Mouse (Mus musculus) spleen, adult 12 weeks (tissue): Measurements from ENCODE around the gene Gpr87.

ENCODE experiments used
- DNase-seq: peaks from one replicate; pipeline ENCODE4 v3.0.0; 2022; ENCODE audit warnings: low spot score

The Gpr87 gene

DNA sequence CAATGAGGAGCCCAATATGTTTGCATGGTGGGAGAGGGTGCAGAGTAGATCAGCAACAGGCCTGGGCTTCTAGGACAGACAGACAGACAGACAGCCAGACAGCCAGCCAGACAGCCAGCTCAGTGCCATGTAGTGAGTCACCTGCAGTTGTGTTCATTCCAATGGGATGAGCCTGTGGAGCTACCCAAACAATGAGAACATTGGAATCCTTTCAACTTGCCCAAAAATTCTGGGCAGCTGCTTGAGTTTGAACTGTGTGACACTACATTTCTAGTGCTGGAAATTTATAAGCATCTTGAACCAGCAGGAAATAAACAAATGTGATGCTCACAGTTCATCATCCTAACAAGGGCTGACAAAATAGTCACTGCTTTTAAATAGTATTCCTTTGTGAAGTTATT lies 55.3 kb downstream of the Gpr87 start:
- no peak for DNase-seq

DNA sequence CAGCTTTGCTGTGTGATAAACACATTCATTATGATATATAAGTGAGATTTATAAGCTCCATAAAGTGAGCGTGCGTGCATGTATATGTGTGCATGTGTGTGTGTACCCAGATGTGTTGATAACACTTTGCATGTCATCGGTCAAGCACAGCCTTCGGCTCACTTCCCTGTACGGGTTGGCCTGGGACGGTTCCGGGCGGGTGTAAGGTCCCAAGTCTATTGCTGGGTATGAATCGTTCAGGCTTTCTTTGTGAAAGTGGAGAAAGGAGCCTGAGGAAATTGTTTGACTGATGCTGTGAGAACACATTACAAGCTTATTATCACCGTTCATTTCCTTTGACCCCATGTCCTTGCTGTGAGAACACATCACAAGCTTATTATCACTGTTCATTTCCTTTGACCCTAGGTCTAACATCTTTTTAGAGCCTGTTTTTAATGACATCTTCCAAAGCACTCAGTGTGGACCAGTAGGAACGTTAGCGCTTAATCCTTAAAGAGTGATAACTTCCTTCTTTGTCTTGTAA lies 55.9 kb downstream of the Gpr87 start:
- no peak for DNase-seq

DNA sequence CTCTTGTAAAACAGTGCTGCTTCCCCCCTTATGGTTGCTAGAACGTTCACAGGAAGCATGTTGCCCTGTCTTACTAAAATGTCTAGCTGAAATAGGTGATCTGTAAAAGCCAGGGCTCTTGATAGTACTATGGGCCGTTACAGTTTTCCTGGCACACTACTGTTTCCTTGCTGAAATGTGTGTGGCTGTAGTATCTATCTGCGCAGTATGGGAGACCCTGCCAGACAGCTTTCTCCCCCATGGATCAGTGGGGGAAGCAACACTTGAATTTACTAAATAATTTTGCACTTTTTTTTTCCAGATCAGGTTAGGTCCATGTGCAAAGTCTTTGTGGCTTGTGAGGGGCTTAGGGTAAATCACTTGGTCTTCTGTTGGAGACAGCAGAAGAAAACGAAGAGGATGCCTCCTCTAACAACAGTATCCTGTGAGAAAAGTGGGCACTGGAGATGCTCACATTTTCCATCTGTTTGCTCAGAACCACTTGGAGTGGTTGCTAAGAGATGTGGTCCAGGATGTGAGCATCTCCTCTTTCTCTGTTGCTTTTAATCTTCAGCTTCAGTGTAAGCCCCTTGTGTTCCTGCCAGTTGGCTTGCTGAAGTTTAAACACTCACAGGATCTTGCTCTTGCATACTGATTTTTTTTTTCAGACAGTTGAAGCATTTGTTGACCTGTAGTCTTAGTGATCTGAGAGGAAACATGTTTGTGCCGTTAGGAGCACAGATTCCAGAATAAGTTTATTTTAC lies 58.8 kb downstream of the Gpr87 start:
- DNase-seq: no peak

DNA sequence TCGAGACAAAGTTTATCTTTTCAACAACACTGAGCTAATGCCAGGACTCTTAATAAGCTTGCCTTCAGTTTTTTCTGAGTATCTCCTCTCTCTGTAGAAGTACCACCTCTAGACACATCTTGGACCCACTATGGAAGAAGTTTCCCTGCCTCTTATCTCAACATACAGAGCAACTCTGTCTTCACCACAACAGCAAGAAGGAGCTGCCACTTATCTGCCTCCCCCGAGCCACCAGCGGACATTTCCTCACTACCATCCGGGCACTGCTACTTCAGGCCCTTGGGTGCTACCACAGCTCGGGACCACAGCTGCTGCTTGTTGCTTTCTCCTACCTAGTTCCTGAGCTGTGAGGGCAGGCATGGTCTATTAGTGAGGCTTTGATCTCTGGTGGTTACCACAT lies 61.7 kb downstream of the Gpr87 start:
- no peak for DNase-seq

DNA sequence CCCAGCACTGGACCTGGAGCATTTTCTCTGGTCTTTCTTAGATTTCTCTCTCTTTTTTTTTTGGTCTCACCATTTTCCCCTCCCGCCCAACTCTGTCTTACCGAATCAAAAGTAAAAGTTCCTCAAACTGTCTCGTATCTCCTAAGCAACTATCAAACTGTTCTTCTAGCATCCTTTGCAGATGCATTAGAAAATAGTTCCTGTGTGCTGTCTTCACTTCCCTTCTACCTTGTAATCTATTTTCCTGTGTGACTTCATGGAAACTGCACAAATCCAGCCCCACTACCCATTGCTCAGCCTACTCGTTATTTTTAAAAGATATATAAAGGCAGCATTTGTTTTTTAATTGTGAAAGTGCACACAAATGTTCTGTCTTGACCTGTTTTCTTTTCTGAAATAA lies 62.9 kb downstream of the Gpr87 start:
- DNase-seq: no peak

DNA sequence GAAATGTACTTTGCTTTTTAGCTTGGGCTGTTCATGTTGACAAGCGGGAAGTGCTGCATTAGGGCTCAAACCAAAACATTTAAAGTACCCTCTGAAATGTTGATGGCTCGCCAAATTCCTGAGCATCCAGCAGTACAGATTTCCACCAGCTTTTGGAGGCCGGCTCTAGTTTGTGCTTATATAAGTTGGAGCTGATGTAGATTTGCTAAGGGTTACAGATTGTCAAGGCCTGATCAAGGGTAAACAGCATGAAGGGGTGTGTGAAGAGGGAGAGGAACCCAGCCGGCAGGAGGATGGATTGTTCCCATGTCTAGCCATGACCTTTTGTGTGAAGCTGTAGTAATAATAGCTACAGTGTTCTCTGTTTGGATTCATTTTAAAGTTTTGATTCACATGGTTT lies 63.8 kb downstream of the Gpr87 start:
- DNase-seq: no peak

DNA sequence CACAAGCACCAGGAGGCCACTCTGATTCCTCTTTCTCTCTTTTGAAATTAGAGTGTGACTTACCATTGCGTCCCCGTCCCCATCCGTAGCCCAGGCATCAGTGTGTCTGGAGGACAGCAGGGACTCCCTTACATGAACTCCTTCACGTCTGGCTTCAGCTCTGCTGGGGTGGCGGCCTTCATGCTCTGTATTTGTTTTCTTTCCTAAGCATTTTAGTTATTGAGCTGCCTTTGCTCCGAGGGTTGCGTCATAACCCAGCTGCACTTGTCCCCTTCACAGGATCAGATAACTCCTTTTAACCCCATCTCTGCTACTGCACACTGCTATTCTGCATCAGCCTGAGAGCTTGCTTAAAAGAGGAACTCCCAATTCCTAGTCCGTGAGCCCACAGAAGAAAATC lies 64.5 kb downstream of the Gpr87 start:
- DNase-seq: no peak

DNA sequence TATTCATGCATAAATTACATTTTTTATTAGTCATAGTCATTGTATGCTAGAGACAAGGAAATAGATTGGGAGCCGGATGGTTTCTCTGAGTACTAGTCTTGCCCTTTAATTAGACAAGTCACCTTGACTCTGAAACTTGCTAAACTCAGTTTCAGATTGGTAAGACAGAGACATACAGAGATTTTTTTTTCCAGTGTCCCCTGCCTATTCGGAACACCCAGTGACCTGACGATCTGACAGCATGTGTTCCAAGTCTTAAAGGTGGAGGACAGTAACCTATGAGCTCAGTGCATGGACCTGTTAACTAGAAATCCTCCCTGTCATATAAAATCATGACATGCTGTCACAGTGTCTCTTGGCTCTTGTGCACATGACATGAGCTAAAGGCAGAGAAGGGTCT lies 65.4 kb downstream of the Gpr87 start:
- no peak for DNase-seq
